Mouse (Mus musculus) T-helper 17 cell (primary cell): Measurements from ENCODE around the gene Thumpd1.

ENCODE experiments used
- in situ Hi-C, 2 experiments: fragments of 300-600 bp; cut with MboI, MseI; formaldehyde crosslinking; loops; 1 replicate in 1 of 2; 2 replicates in 1 of 2; pipeline ENCODE4 v1.15.1; 2025; ENCODE audit warnings: high pct_unique_total_duplicates in 2 of 2

Thumpd1 gene

DNA sequence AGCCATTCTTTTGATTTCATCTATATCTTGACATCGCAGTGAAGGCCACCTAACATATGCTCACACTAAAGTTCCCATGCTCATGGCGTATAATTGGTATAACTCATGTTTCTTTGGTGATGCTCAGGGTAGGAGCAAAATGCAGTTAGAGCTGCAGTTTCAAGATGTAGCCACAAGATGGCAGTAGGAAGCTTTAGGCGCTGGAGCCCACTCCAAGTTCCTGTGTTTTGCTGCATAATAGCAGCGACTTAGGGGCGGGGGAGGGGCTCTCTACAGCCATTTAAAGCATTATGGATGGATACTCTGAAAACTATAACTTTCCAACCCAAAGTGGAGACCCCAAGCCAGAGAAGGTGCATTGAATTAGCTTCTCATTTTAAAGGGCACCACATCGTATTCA, 47.1 kb downstream of the Thumpd1 start:
- in situ Hi-C loops, result loop anchor here in 1 of 2 experiments (10.0 kb wide), 1 partner anchor 1659 kb away; no protein-coding TSS in a partner anchor

DNA sequence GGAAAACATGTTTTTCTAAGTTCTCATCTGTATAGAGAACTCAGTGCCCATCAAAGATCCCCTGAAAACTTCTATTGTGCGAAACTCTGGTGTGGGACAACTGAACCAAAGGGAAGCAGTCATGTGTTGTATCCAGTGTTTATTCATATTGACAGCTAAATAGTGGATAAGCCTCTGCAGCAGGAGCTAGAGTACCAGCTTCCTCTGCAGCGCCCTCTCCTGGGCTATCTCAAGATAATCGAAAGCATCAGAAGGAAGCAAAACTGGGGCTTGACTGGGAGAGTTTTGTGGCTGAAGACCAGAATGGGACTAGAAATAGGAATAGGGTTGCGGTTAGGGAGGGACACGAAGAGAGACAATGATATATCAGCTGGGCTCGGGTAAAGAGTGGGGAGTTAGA, 49.7 kb downstream of the Thumpd1 start:
- in situ Hi-C loops, result loop anchor here in 1 of 2 experiments (10.0 kb wide), 1 partner anchor 1656 kb away; no protein-coding TSS in a partner anchor

DNA sequence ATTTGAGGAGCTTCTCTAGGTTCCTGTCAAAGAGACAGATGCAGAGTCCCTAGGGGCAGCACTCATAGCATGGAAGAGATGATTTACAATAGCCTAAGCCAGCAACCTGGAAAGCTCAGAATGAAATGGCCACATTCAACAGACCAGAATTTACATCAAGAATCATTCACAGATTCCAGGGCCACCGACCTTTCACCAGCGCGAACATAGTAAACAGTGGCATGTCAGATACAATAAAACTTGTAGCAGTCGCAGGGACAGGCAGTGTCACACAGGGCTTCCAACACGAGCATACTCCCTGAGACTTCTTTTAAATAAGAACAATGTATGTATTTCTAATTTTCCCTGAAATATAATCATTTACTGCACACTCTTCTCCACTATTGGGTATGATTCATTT, 50.2 kb downstream of the Thumpd1 start:
- in situ Hi-C loops, result loop anchor here in 1 of 2 experiments (10.0 kb wide), 1 partner anchor 1656 kb away; no protein-coding TSS in a partner anchor

DNA sequence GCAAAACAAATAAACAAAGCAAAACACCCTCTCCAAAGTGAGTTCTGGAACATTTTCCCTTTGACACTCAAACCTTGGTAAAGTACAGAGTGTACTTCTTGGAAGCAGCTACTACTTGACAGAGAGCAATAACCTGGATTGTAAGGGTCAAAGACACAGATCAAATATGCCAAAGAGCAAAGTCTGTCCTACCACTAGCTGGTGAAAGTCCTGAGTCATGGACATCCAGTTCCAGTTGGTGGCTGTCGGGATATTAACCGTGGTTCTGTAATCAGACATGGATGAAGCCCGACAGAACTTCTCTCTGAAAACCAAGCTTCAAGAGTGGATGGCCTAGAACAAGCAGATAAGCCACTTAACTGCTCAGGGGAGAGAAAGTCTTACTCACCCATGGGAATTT, 52.7 kb downstream of the Thumpd1 start:
- in situ Hi-C loops, result no loop called here
